Mouse (Mus musculus): ENCODE measurements at regions not wholly inside any gene's neighbourhood (a gene's known extent, or its start where the extent isn't known, plus 50 kb on each side); places are given as distances from the start of the nearest gene placed in this dataset.

DNA sequence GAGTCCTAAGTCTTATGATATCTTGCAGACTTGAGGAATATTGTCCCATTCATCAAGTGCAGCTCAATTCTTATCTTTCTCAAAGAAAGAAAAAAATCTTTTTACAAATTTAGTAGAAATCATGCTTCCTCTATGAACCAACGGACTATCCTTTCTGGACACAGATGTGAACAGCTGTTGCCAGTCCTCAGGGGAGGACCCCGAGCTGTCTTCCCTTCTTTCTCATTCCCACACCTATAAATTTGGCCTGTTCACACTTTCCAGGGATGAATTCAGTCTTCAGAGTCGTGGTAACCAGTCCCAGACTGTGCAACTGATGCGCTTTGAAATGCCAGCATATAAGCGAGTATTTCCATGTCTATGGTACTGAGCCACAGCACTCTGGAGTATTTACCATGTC lies 214.2 kb upstream of the Pde3a start:
- ATAC-seq: no peak

GRCm38 (mm10) chr6:141041358-141041757 lies 207.7 kb upstream of the Pde3a start:
- ATAC-seq: no peak

DNA sequence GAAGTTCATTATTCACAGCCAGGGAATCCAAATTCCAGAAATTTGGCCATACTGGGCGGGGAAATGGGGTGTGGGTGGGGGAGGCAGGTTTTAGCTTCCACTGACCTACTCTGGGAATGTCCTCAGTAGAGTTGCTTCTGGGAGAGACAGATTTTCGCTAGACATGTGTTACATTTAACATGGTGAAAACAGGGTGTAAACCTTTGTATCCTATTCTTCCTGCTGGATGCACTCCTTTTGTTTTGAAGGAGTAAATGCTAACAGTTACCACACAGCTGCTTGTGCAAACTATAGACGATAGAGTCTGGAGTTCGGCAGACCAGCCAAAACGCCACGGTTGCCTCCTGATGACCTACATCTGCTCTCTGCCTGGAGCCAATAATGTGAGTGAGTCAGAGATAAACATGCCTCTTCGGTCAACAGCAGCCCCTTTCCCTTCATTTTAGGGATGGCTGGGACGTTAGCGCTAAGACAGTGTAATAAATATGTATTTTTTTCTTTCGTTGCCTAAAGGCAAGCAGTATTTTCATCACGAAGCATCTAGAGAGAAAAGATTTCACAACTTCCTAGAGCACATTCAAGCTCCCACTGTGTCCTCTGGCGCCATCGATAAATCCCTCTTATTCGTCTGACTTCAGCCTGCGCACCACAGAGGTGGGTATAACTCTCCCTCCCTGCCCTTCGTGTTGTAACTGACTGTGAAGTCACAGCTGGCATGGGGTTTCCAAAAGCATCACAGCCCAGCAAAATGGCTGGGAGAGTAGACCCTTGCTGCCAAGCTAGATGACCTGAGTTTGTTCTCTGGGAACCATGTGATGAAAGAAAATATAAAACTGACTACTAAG lies 207.1 kb upstream of the Pde3a start:
- no peak for ATAC-seq

- no peak for ATAC-seq
Observed at GRCm38 (mm10) chr6:141048271-141048670, 200.8 kb upstream of the Pde3a start.

DNA sequence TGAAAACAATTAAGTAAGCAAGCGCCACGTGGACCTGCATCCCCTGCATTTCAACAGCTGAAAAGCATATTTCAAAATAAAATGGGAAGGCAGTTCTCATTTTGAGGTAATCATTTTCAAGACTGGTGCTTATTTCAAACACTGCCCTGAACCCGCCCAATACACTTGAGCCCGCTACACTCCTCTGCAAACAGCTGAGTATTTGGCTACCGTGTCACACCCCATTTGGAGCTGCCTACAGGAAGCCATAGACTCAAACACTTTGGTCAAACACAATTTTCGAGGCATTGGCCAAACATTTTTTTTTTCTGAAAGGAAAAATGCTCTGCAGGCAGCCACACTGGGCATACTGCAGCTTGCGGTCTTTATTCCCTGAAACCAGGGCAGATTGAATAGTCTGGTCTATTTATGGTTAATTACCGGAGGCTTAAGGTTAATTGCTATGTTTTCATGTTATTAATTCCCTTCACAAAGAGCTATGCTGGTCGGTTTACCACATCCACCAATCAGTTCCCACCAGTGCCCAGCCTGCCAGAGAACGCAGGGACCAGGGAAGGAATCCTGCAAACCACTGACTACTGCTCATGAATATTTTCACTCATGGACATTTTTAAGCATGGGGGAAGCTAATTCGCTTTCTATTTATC lies 198.9 kb upstream of the Pde3a start:
- ATAC-seq: no peak

GRCm38 (mm10) chr6:141054026-141054425 lies 195.0 kb upstream of the Pde3a start:
- no peak for ATAC-seq

DNA sequence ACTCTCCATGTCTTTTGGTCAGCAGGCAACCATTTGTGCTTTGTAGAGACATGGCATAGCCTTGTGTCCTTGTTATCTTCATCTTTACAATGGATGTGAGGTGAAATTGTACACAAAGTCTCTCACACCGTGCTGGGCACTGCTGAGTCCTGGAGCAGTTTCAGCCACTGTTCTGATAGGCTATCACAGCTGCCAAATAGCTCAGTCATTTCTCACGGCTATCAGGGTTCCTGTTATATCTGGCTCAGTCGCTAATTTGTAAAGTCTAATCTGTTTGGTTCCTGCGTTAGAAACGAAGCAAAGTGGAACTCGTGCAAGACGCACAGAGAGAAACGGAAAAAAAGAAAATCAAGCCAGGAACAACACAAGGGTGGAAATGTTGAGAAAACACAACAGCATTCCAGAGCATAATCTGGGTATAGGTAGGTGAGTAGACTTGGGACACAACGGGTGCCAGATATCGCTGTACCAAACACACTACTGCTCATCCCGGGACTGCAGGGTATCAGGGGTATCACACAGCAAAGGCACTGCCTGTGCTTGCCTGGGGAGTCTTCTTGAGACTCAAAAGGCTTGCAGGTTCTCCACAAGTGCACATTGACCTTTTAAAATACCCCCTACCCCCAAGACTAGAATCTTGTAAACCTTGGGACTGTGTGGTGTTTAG lies 189.7 kb upstream of the Pde3a start:
- no peak for ATAC-seq

DNA sequence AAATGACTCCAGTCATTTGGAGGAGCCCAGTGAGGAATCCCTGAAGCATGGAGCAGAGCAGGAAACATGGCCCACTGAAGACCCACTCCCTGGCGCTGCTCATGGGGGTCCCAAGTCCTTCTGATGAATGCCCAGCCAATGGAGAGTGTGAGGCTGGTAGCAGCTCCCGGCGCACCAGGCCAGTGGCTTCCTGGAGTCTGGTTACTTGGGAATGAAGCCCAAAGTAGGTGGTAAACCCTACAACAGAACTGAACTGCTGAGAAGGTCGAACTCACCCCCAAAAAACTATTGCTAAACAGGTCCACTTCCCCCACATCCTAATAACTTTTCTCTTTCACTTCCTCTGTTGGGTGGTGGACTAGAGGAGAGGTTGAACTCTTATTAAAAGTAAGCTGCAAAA lies 183.3 kb upstream of the Pde3a start:
- ATAC-seq: no peak

DNA sequence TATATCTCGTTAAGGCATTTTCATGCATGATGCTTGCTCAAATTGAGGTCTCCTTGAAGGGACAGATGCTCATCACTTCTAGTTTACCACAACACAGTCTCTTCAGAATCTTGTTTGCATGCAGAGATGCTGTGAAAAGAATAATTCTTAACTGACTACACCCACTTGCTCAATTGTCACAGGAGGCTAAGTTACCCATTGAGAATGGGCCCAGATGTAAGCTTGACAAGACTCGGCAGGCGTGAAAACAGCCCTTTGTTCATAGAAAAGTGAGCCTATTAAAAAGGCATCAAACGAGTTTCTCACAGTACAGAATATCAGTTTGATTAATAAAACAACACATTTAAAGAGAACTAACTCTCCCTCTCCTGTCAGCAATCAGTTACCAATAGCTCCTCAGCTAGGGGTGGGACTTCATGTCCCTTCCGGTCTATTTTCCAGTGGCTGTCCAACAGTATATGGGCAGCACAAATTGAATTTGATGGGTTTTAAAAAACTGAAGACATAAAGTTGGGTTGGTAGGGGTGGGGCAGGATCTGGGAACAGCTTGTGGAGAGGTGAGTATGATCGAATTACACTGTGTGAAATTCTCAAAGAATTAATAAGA lies 180.1 kb upstream of the Pde3a start:
- no peak for ATAC-seq

DNA sequence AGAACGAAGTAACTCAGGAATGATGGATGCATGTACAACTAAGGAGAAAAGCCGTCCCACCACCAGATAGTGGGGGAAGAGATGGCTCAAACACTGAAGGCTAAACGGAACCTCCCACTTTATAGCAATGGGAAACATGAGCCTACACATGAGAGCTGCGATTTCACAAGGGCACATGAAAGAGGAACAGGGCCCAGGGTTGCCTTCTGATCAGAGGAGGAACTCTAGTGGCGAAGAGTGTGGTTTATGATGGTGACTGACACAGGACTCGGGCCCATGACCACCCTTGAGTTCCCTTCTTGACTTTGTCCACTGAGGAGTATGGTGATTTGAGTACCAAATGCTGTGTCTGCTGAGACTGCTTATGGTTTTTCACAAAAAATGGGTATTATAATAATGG lies 179.2 kb upstream of the Pde3a start:
- ATAC-seq: no peak

GRCm38 (mm10) chr6:141071507-141071906 lies 177.6 kb upstream of the Pde3a start:
- no peak for ATAC-seq

GRCm38 (mm10) chr6:141091076-141091780 lies 157.8 kb upstream of the Pde3a start:
- ATAC-seq: no peak

DNA sequence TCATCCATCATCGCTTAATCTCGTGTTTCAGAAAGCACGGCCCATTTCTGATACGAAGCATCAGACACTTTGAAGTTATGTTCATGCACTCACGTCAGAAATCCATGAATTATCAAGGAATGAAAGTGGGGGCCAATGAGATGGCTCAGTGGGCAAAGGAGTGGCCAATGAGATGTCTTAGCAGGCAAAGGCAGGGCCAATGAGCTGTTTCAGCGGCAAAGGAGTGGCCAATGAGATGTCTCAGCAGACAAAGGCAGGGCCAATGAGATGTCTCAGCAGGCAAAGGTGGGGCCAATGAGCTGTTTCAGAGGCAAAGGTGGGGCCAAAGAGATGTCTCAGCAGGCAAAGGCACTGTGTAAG lies 157.3 kb upstream of the Pde3a start:
- no peak for ATAC-seq

- no peak for ATAC-seq
Observed at GRCm38 (mm10) chr6:141097338-141098122, 151.5 kb upstream of the Pde3a start.

- ATAC-seq: no peak
Observed at GRCm38 (mm10) chr6:141118287-141118686, 130.8 kb upstream of the Pde3a start.

GRCm38 (mm10) chr6:141126614-141127396 lies 122.3 kb upstream of the Pde3a start:
- ATAC-seq: no peak

GRCm38 (mm10) chr6:141129596-141129995 lies 119.5 kb upstream of the Pde3a start:
- ATAC-seq: no peak

DNA sequence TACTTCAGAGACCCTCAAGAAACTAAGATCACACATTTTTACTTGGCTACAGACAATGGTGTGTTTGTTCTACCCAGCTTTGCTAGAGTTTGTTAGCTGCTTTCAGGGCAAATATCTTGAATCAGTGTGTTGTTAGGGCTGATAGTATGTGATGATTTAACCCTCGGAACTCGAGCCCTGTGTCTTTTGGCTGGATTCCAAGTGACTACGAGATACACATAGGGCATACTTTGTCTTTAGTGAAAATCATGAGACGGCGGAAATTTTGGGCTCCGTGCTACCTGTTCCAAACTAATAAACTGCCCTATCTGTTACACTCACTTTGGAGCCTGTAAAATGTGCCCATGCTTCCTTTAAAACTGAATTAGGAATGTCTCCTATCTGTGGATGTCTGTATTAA lies 114.9 kb upstream of the Pde3a start:
- ATAC-seq: no peak

- no peak for ATAC-seq
Observed at GRCm38 (mm10) chr6:141136664-141137375, 112.2 kb upstream of the Pde3a start.

GRCm38 (mm10) chr6:141141016-141141415 lies 108.1 kb upstream of the Pde3a start:
- no peak for ATAC-seq
